Mouse (Mus musculus): Measurements from ENCODE around the gene Pld1.

The Pld1 gene

DNA sequence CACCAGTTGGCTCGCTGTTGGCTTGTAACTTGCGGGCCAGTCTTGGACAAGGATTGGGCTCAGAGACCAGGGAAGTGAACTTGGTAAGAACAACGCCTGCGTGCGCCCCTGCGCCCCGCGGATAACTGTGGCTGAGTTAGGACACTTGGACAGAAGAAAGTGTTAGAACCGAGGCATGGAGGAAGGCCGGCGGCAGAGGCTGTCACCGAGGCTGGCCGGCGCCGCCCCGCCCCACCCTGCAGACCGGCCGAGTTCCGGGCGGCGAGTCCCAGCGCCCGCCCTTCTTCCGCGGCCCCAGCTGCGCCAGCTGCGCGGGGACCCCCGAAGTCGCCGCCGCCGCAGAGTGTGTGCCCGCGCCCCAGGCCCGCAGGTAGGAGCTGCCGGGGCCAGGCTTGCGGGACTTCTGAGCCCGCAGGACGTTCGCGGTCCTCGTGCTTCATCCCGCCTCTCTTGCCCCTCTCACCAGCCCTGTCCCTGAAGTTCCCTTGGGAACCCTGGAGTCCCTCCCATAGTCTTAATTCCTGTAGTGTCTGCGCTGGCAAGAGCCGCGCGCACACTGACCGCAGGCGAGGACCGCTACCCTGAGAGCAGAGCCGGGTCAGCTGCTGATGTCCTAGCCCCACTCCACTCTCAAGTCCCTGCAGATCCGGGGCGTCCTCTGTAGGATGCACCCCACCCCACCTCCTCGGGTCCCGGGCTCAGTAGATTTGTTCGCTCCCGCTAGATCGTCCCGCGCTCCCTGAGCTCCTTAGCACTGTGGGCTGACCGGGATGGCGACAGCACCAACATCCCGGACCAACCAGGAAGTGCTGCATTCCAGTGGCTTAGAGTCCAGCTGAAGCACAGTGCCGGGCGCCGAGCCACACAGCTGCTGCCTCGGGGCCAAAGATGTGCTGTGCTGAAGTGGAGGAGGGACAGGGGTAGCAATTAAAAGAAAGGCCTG is at the start of gene Pld1:
Gene Pld1, plus strand, starts transcription at position 315 of the 943 bp plus-strand sequence.
- peak; percentile 31 to 45 for DNase-seq

DNA sequence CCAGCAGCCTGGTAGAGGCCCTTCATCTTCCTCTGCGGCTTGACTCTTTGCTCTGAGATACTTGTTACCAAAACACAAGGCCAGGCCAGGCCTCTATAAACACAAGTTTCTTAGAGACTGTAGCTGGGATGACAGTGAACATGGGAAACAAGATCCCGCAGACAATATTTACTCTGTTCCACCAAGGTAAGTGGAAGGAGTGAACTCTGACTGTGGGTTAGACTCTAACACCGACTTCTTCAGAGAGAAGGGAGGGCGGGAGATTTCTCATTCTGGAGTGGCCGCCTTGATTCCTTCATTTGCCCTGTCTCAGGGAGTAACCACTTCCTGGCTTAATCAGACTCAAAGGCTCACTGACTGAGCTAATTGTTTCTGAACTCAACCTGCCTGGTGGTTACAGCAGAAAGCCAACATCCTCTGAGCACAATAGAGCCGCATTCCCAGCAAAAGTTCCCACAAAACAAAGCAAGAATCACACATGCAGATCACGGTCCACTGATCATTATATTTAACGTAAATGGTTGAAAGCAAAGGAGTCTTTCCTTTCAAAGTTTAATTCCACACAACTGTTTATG is 42.1 kb upstream of the Pld1 start, which contains the start of gene Tmem212:
Gene Tmem212, minus strand, starts transcription at position 51 of the 575 bp plus-strand sequence.
- DNase-seq: no peak

GRCm38 (mm10) chr3:27898178-27898577 is 40.3 kb upstream of the Pld1 start:
- DNase-seq: no peak

DNA sequence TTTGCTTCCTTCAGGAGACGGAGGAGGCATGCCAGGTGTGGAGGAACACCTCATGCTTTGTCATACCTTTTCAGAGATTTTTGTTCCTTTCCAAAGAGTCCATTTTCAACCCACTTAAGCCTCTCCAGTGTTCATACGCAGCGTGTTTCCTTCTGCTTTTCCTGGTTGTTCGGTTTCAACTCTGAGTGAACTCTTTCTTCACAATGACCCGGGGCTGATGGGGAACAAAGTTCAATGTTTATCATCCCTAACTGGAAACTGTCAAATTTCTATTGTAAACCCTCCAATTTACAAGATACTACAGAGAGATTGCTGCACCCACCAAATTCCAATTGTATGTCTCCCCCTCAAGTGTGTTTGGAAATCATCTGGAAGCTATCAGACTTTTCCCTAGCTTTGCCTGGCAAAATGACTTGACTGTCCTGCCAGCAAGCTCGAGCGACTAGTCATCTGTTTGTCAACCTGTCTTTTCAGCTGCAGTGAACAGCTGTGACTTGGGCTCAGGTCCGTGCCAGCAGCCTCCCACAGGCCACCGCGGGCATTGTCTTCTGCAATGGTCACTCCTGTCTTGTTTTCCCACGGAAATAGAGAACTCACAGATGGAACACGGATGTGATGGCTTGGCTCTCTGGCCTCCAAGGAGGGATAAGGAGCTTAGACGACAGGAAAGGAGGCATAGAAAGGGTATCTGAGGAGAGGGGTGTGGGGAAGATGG is 39.3 kb upstream of the Pld1 start:
- no peak for DNase-seq

DNA sequence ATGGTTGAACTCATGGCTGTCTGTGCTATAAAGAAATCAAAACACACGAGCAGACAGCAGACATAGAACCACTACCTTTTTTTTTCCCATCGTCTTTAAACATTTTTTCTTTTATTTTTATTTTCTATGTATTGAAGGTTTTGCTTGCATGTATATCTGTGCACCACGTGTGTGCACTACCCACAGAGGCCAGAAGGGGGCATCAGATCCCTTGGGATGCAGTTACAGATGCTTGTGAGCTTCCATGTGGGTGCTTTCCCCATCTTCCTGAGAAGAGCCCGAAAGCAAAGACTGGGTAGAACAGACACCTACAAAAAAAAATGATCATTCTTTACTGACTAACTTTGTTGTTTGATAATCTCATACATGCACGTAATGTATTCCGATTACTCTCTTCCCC is 36.6 kb upstream of the Pld1 start:
- no peak for DNase-seq

DNA sequence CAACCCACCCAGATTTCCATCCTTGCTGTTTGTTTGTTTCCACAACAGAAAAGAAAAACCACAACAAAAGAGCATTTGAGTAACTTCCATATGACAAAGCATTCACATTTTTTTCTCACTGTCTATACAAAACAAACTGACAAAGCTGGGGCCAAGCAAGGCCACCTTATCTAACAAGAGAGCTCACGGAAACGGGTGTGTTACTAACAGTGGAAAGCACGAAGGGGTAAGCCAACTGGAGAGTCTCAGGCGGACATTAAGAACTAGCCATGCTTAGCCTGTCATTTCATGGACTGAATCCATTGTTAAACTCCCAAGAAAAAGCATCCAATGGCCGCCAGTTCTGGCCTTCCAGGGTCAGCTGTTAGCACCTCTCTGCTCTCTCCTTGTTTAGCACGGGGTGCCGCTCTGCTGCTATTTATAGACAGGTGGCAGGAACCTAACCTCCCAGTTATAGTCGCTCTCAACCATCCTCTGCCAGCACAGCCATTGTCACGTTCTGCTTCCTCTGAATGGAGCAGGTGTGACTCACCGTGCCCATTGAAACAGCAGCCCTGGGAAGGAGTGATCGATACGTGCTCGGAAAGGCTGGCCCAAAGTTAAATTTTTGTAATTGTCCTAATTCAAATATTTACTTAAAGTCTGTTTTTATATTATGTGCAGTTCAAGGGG is 33.7 kb upstream of the Pld1 start:
- DNase-seq: peak in 1 of 2 experiments; percentile 9

- DNase-seq: no peak
These were observed 31.8 kb upstream of the Pld1 start for GRCm38 (mm10) chr3:27906647-27907209.

DNA sequence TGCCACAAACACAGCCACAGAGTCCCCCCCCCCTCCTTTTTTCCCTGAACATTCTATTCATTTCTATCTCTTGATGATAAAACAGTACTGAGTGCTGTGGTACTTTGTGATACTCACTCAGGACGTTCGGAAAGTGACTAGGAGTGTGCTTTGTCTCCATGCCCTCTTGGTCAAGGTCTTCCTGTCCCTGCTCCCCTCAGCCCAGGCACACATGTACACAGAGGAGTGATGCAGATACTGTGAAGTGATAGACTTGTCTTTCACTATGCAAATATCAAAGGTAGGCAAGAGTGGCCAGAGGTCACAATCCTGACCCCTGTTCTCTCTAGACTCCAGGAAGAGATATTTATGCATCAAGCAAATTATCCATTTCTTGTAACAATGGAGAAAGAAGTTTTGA is 31.2 kb upstream of the Pld1 start:
- no peak for DNase-seq

DNA sequence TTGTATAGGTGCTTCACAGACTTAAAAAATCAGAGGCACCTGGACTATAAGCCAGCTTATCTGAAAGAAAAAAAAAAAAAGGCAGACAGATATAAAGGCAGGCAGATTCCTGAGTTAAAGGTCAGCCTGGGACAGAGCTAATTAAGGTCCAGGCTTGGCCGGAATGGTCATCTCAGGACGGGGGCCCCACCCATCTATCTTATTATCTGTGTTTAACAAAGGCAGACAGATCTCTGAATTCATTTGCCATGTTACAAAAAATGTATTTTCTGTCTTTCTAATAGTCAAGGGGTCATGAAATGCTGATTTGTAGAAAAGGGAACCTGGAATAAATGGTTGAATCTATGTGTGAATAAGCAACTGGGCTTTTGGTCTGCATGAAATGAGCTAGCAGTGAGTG is 30.2 kb upstream of the Pld1 start:
- no peak for DNase-seq

DNA sequence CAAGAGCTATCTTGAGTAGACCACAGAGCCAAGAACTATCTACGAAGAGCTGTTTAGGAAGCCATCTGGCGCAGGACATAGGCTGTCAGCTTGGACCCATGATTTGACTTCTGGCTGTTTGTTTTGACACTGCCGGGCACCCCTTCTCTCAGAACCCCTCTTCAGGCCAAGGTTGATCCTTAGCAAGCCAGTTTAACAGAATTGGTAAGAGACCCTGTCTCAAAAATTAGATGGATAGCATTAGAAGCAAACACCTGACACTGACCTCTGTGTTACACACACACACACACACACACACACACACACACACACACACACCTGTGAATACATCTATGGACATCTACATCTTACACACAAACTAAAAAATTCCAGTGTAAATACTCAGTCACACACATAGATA is 29.5 kb upstream of the Pld1 start:
- no peak for DNase-seq

- no peak for DNase-seq
These were observed 19.6 kb upstream of the Pld1 start for GRCm38 (mm10) chr3:27918656-27919436.

DNA sequence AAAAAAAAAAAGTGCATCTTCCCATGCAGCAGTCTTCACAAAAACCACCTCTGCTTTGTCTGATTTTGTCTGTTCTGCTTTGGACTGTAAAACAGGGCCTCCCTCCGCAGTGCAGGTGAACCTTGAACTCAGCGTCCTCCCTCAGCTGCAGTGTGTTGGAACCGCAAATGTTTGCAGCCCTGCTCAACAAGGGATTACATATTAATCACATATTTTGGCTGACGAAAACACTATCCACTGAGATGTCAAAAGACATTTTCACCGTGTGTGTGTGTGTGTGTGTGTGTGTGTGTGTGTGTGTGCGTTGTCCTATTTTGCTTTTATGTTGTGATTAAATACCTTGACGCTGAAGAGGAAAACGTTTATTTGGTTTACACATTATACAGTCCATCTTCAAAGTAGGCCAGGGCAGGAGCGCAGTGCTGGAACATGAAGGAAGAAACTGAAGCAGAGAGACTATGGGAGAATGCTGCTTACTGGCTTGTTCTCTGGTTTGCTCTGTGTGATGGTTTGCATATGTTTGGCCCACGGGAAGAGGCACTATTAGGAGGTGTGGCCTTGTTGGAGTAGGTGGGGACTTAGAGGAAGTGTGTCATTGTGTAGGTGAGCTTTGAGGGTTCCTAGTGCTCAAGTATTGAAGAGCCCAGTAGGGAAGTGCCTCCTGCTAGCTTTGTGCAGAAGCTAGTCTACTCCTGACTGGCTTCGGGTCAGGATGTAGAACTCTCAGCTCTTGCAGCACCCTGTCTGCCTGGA is 17.1 kb upstream of the Pld1 start:
- no peak for DNase-seq

DNA sequence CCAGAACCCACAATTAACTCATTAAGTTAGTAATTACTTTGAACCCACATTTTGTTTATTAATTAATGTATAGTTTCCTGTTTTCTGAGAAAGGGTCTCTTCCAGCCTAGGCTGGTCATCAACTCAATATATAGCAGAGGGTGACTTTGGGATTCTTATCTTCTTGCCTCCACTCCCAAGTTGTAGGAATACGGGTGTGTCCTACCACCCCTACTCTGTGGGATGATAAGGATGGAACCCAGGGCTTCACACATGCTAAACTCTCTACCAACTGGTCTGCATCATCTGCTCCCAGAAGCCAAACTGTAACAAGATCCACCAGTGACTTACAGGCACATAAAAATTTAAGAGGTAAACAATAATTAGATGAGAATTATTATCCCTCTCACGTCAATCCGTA is 14.5 kb upstream of the Pld1 start:
- DNase-seq: no peak

DNA sequence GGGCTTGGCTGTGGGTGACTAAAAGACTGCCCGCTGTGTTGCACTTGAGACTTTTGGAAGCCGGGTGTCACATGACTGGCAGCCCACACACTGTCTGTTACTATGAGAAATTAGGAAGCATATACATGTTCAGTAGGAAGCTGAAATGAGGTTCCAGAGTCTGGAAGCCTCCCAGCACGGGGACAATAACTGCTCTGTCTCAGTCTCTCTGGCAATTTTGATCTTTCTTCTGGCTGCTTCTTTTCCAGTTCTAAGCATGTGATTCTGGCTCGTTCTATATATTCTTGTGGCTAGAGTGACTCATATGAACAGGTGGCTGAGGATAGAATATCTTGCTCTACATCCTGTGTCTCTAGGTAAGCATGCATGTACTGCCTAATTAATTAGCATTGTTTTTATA is 9.3 kb upstream of the Pld1 start:
- DNase-seq: no peak

- no peak for DNase-seq
These were observed 6.1 kb upstream of the Pld1 start for GRCm38 (mm10) chr3:27932391-27932790.

DNA sequence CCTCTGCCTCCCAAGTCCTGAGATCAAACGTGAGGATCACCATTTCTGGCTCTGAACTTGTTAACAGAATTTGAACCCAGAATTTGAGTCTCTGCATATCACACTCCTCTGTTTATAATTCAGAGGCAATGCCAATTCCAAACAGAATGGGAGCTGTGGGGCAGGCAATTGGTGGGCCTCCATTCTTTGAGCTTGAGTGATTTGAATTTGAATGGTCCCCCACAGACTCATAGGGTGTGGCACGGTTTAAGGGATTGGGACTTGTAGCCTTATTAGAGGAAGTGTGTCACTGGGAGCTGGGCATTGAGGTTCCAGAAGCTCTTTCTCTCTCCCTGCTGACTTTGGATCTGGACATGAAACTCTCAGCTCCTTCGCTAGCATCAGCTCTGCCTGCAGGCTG is 2.9 kb upstream of the Pld1 start:
- DNase-seq: no peak

DNA sequence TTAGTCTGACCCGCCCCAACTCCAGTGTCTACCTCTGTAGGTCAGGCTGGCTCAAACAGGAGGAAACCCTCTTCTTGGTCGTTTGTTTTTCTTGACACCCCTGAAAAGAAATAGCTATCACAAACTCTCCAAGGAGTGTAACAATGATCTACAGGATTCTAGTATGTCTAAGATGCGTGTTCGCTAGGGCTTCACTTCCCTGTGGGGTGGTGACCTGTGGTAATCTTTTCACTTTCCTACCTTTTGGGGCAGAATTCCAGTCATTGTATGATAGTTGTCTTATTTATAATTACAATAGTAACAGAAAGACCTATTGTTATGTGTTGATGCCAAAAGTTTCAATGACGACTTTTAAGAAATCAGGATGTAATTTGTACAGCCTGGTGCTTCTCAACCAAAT is 1.8 kb upstream of the Pld1 start:
- DNase-seq: no peak

GRCm38 (mm10) chr3:27937144-27938110 is 1.1 kb upstream of the Pld1 start:
- no peak for DNase-seq

- no peak for DNase-seq
These were observed 3.1 kb downstream of the Pld1 start for GRCm38 (mm10) chr3:27941634-27942033.

- DNase-seq: no peak
These were observed 4.5 kb downstream of the Pld1 start for GRCm38 (mm10) chr3:27942991-27943390.

Data from cerebellum, postnatal 25 days (tissue).